Mouse (Mus musculus) cortical plate, adult 2 months (tissue): ENCODE results near the gene Grk1.

Source experiments
- CTCF ChIP-seq: fragments of 200-500 bp; IDR thresholded peaks from 2 replicates; pipeline ENCODE4 v1.5.1; 2011; ENCODE audit warnings: mild to moderate bottlenecking, control low read depth, low read length; ENCODE audit not compliant: insufficient read depth; ENCODE audit errors: extremely low read depth
- POLR2A ChIP-seq: fragments of 200-500 bp; IDR thresholded peaks from 2 replicates; pipeline ENCODE4 v1.6.1; 2011; ENCODE audit warnings: mild to moderate bottlenecking, low read length, control low read depth; ENCODE audit not compliant: insufficient read depth; ENCODE audit errors: extremely low read depth

DNA sequence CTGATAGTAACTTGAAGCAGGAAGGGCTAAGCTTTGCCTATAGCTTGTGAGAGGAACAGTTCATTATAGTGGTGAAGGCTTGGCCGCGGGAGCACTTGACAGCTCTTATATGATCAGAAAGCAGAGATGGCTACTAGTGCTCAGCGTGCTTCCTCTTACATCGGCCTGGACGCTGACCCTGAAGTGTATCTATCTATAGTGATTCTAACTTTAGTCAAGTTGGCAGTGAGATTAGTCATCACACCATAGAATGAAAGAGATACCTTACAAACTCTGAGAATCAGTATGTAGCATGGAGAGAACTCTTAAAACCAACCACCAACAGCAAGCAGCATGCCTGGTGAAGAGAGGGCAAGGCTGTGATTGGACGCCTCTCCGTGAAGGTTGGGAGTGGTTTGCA, 23.3 kb upstream of the Grk1 start:
- TF ChIP-seq POLR2A (no peak), CTCF (no peak)
